Mouse (Mus musculus) E14TG2a.4 (cell line): ENCODE data around the gene Apod.
"Not testable (repeated sequence)": the region's sequence is repeated elsewhere in the genome, so short reads cannot be mapped to it uniquely, and the experiment has no call there.

Experiments
- H3K27me3 ChIP-seq: 2 replicates; pipeline ENCODE4 v1.6.1; 2014; ENCODE audit warnings: low read length, control low read depth; ENCODE audit not compliant: insufficient read depth
- H3K36me3 ChIP-seq: 2 replicates; pipeline ENCODE4 v1.6.1; 2014; ENCODE audit warnings: low read length, control low read depth; ENCODE audit not compliant: insufficient read depth
- H3K4me1 ChIP-seq: replicated peaks from 2 replicates; pipeline ENCODE4 v1.6.1; 2014; ENCODE audit warnings: low read depth, low read length, control low read depth
- H3K4me3 ChIP-seq: replicated peaks from 2 replicates; pipeline ENCODE4 v1.5.1; 2014; ENCODE audit warnings: mild to moderate bottlenecking, low read length
- H3K9me3 ChIP-seq: 2 replicates; pipeline ENCODE4 v1.6.1; 2014; ENCODE audit warnings: low read length, control low read depth
- CTCF ChIP-seq: conservative IDR thresholded peaks from 2 replicates; pipeline ENCODE4 v1.5.1; 2014; ENCODE audit warnings: low read length
- NANOG ChIP-seq: IDR thresholded peaks from 2 replicates; pipeline ENCODE4 v1.6.1; 2014; ENCODE audit warnings: borderline replicate concordance, low read length, mixed read lengths
- POU5F1 ChIP-seq: IDR thresholded peaks from 2 replicates; pipeline ENCODE4 v1.6.1; 2014; ENCODE audit warnings: low read length, borderline replicate concordance

The Apod gene

GRCm38 (mm10) chr16:31329668-31330067 lies 15.1 kb upstream of the Apod start:
- H3K4me1 ChIP-seq = peaks cover 56% of the 10 kb centered on the region
- H3K9me3 ChIP-seq = no peaks in the 10 kb centered on the region
- peaks cover 25% of the 10 kb centered on the region for H3K36me3 ChIP-seq
- no peak for TF ChIP-seq NANOG
- TF ChIP-seq POU5F1 = no peak
- TF ChIP-seq CTCF = no peak
- no peak overlapping the region for H3K4me3 ChIP-seq
- no peaks in the 10 kb centered on the region for H3K27me3 ChIP-seq

DNA sequence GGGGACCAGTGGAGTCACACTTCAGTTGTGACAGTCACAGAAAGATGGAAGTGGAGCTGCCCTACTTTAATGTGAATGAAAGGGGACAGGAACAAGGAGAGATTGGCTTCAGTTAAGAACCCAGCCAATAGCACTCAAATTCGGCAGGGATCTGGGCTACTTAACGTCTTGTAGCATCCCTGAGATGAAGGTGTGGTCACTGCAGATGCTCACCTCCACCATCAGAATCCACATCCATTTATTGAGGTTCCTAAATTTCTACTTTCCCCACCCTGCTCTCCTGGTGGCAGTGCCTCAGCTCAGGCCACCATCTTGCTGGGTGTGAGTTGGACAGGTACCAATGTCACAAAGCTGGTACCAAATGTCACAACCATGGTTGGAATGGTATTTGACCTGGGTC lies 13.3 kb upstream of the Apod start:
- H3K9me3 ChIP-seq = no peaks in the 10 kb centered on the region
- H3K36me3 ChIP-seq = peaks cover 28% of the 10 kb centered on the region
- peak overlapping the region; percentile 60 for H3K4me3 ChIP-seq
- H3K4me1 ChIP-seq = peaks cover 61% of the 10 kb centered on the region
- no peaks in the 10 kb centered on the region for H3K27me3 ChIP-seq
- TF ChIP-seq CTCF (no peak), POU5F1 (no peak), NANOG (no peak)

DNA sequence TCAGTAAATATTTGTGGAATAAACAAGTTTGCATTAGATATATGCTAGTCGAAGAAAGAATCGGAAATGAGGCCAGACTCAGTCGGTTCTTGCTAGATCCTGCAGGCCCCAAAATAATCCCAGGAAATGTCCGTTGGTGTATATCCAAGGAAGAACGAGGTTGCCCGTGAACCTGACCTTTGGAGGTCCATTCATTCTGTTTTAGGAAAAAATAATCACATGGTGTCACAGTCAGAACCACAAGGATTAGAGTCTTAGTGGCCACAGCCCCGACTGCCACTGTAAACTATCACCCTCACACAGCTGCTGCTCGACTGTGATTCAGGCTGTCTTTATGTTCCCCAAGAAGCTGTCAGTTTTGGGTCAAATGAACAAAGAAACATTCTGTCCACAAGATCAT lies 12.8 kb upstream of the Apod start:
- peaks cover 28% of the 10 kb centered on the region for H3K36me3 ChIP-seq
- no peaks in the 10 kb centered on the region for H3K27me3 ChIP-seq
- TF ChIP-seq NANOG = no peak
- no peak for TF ChIP-seq CTCF
- no peak for TF ChIP-seq POU5F1
- peak overlapping the region; percentile 60 for H3K4me3 ChIP-seq
- H3K4me1 ChIP-seq = peaks cover 61% of the 10 kb centered on the region
- H3K9me3 ChIP-seq = no peaks in the 10 kb centered on the region

GRCm38 (mm10) chr16:31326679-31327078 lies 12.1 kb upstream of the Apod start:
- peak; percentile 63; the same call in 1 of the 2 replicates for TF ChIP-seq POU5F1
- no peak for TF ChIP-seq CTCF
- Histone ChIP-seq H3K9me3 (peaks cover 5% of the 10 kb centered on the region), H3K27me3 (no peaks in the 10 kb centered on the region)

GRCm38 (mm10) chr16:31325966-31326365 lies 11.4 kb upstream of the Apod start:
- TF ChIP-seq POU5F1 (no peak), CTCF (no peak), NANOG (no peak)

More at GRCm38 (mm10) chr16:31326679-31327078, 12.1 kb upstream of the Apod start:
- Histone ChIP-seq H3K4me1 (peaks cover 61% of the 10 kb centered on the region), H3K4me3 (peak overlapping the region; percentile 60), H3K36me3 (peaks cover 28% of the 10 kb centered on the region)

GRCm38 (mm10) chr16:31325120-31325519 lies 10.5 kb upstream of the Apod start:
- TF ChIP-seq CTCF (no peak), POU5F1 (no peak), NANOG (no peak)
- Histone ChIP-seq H3K27me3 (no peaks in the 10 kb centered on the region), H3K4me1 (peaks cover 59% of the 10 kb centered on the region), H3K4me3 (peak overlapping the region; percentile 30), H3K9me3 (peaks cover 14% of the 10 kb centered on the region), H3K36me3 (peaks cover 28% of the 10 kb centered on the region)

More at GRCm38 (mm10) chr16:31325966-31326365, 11.4 kb upstream of the Apod start:
- Histone ChIP-seq H3K9me3 (peaks cover 11% of the 10 kb centered on the region), H3K36me3 (peaks cover 28% of the 10 kb centered on the region), H3K4me3 (peak overlapping the region; percentile 37), H3K4me1 (peaks cover 61% of the 10 kb centered on the region), H3K27me3 (no peaks in the 10 kb centered on the region)

- peaks cover 14% of the 10 kb centered on the region for H3K36me3 ChIP-seq
- peaks cover 30% of the 10 kb centered on the region for H3K4me1 ChIP-seq
- TF ChIP-seq CTCF (no peak), NANOG (no peak), POU5F1 (no peak)
- H3K4me3 ChIP-seq = no peak overlapping the region
- H3K9me3 ChIP-seq = peaks cover 14% of the 10 kb centered on the region
- H3K27me3 ChIP-seq = no peaks in the 10 kb centered on the region
These were observed 6.9 kb upstream of the Apod start for GRCm38 (mm10) chr16:31321501-31321900.

GRCm38 (mm10) chr16:31320954-31321353 lies 6.3 kb upstream of the Apod start:
- Histone ChIP-seq H3K4me1 (peaks cover 30% of the 10 kb centered on the region), H3K4me3 (no peak overlapping the region), H3K36me3 (peaks cover 8% of the 10 kb centered on the region), H3K27me3 (no peaks in the 10 kb centered on the region), H3K9me3 (peaks cover 14% of the 10 kb centered on the region)
- TF ChIP-seq POU5F1 (no peak), NANOG (no peak), CTCF (no peak)

DNA sequence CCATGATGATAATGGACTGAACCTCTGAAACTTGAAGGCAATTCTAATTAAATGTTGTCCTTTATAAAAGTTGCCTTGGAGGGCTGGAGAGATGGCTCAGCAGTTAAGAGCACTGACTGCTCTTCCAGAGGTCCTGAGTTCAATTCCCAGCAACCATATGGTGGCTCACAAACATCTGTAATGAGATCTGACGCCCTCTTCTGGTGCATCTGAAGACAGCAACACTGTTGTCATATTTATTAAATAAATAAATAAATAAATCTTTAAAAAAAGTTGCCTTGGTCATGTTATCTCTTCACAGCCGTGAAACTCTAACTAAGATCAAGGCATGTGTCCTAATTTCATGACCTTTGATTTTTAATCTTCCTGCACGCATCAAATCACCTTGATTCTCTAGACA lies 5.1 kb upstream of the Apod start:
- H3K36me3 ChIP-seq, H3K27me3 ChIP-seq, H3K4me3 ChIP-seq: not testable (repeated sequence)
- peaks cover 14% of the 10 kb centered on the region for H3K9me3 ChIP-seq
- peaks cover 29% of the 10 kb centered on the region for H3K4me1 ChIP-seq
- peak; percentile 12 for TF ChIP-seq CTCF
